ENCODE assay signal across 20 mouse cellular contexts in the genomic region with DNA sequence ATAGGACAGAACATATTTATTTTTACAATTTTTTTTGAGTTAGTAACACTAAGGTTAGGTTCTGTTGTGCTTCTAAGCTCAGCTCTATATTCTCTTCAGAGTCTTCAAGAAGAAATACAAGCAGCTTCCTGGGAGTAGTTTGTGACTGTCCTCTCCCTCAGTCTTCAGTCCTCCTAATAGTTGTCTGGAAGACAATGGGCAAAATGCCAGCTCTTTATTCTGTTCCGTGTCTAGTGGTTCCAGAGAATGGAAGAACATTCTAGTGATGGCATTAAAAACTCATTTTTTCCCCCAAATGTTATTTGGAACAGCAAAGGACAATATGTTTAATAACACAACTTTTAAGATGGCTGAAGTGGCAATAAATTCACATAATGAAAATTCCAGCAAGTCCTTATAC.
DNase-seq lines count a peak whose midpoint lies in the region; ATAC-seq and TF ChIP-seq lines count a peak whose summit lies in the region.
"Had no signal": no experiment of that assay in that cellular context is flagged by ENCODE, and none has a peak within 500 bp of the region (broad histone marks: within the 10 kb centered on the region; RNA-seq: fewer than 3 reads in every experiment).

No protein-coding gene starts in this region.

- no peak overlapping the region for H3ac ChIP-seq in myocyte (ENCODE audit: control insufficient read depth, insufficient read length)

- ATAC-seq in hindbrain, embryonic 14.5 days (ENCODE audit: low FRiP score), result no peak
- ATAC-seq in hindbrain, embryonic 12.5 days (ENCODE audit: low FRiP score), result no peak
- peak; percentile 59; the same call in 1 of the 2 replicates for ATAC-seq in lung, embryonic 16.5 days (ENCODE audit: low read depth)

- no peaks in the 10 kb centered on the region for H3K27me3 ChIP-seq in hindbrain, embryonic 14.5 days (ENCODE audit: control insufficient read depth, insufficient read depth, low read length)
- no peaks in the 10 kb centered on the region for H3K27me3 ChIP-seq in hindbrain, embryonic 12.5 days
- H3K27me3 ChIP-seq in lung, embryonic 16.5 days (ENCODE audit: control insufficient read depth, insufficient read depth, low read depth, low read length), result no peaks in the 10 kb centered on the region
- no peaks in the 10 kb centered on the region for H3K27me3 ChIP-seq in myocyte (ENCODE audit: control insufficient read depth, insufficient read depth, insufficient read length)
- H3K27me3 ChIP-seq: hindbrain, embryonic 15.5 days; lung, embryonic 15.5 days; midbrain, embryonic 12.5 days; stomach, embryonic 15.5 days had no signal

- H3K9me3 ChIP-seq in hindbrain, embryonic 14.5 days (ENCODE audit: control insufficient read depth, low read length), result no peaks in the 10 kb centered on the region
- no peaks in the 10 kb centered on the region for H3K9me3 ChIP-seq in hindbrain, embryonic 12.5 days (replicated peaks)
- H3K9me3 ChIP-seq in lung, embryonic 16.5 days (ENCODE audit: control insufficient read depth, low read length), result no peaks in the 10 kb centered on the region
- H3K9me3 ChIP-seq: hindbrain, embryonic 15.5 days; lung, embryonic 15.5 days; midbrain, embryonic 12.5 days; stomach, embryonic 15.5 days had no signal

- H3K79me2 ChIP-seq in myocyte (ENCODE audit: control insufficient read depth, insufficient read depth), result peaks cover 24% of the 10 kb centered on the region

- no peak overlapping the region for H3K4me2 ChIP-seq in hindbrain, embryonic 14.5 days (replicated peaks)
- H3K4me2 ChIP-seq in hindbrain, embryonic 12.5 days (replicated peaks), result no peak overlapping the region
- H3K4me2 ChIP-seq in lung, embryonic 16.5 days (ENCODE audit: low read depth, low read length), result no peak overlapping the region
- H3K4me2 ChIP-seq in myocyte (ENCODE audit: low read depth), result peak overlapping the region; percentile 48
- H3K4me2 ChIP-seq: hindbrain, embryonic 15.5 days; liver, embryonic 11.5 days; lung, embryonic 15.5 days; midbrain, embryonic 12.5 days; stomach, embryonic 15.5 days had no signal

- no peak overlapping the region for H3K9ac ChIP-seq in hindbrain, embryonic 14.5 days
- no peak overlapping the region for H3K9ac ChIP-seq in hindbrain, embryonic 12.5 days
- no peak overlapping the region for H3K9ac ChIP-seq in lung, embryonic 16.5 days (ENCODE audit: low read length)
- H3K9ac ChIP-seq: hindbrain, embryonic 15.5 days; lung, embryonic 15.5 days; midbrain, embryonic 12.5 days; stomach, embryonic 15.5 days had no signal

- no peaks in the 10 kb centered on the region for H3K36me3 ChIP-seq in hindbrain, embryonic 14.5 days (replicated peaks; ENCODE audit: control insufficient read depth, insufficient read depth)
- H3K36me3 ChIP-seq in hindbrain, embryonic 12.5 days, result no peaks in the 10 kb centered on the region
- no peaks in the 10 kb centered on the region for H3K36me3 ChIP-seq in lung, embryonic 16.5 days (ENCODE audit: control insufficient read depth, insufficient read depth, low read length)
- no peaks in the 10 kb centered on the region for H3K36me3 ChIP-seq in myocyte (ENCODE audit: control insufficient read depth, insufficient read depth)
- H3K36me3 ChIP-seq: hindbrain, embryonic 15.5 days; lung, embryonic 15.5 days; midbrain, embryonic 12.5 days; stomach, embryonic 15.5 days had no signal

- peak; percentile 42 for DNase-seq in hindbrain, embryonic 14.5 days (ENCODE audit: low spot score)
- no peak for DNase-seq in lung, postnatal 25 days (ENCODE audit: low spot score)
- DNase-seq in adipocyte (ENCODE audit: low spot score), result peak; percentile 21
- no peak for DNase-seq in adrenal gland, postnatal 10 days
- DNase-seq: cerebellum, adult 11 months; cerebellum, postnatal 14 days; embryo, embryonic 11 days; gastrocnemius, postnatal 10 days; kidney, adult 11 months; kidney, postnatal 25 days; thymus, adult 2 months had no signal

- TF ChIP-seq POLR2A in myocyte (IDR thresholded peaks at IDR 0.05; ENCODE audit: insufficient read length, low read depth), result no peak

- H3K27ac ChIP-seq in hindbrain, embryonic 14.5 days, result peak overlapping the region; percentile 27; the same call in 1 of the 2 replicates
- no peak overlapping the region for H3K27ac ChIP-seq in hindbrain, embryonic 12.5 days
- no peak overlapping the region for H3K27ac ChIP-seq in lung, embryonic 16.5 days (ENCODE audit: low read length)
- H3K27ac ChIP-seq: lung, embryonic 15.5 days; midbrain, embryonic 12.5 days; stomach, embryonic 15.5 days had no signal

- H3K4me3 ChIP-seq in hindbrain, embryonic 14.5 days (replicated peaks; ENCODE audit: low read length), result no peak overlapping the region
- H3K4me3 ChIP-seq in hindbrain, embryonic 12.5 days, result no peak overlapping the region
- H3K4me3 ChIP-seq in lung, embryonic 16.5 days (ENCODE audit: low read length), result no peak overlapping the region
- H3K4me3 ChIP-seq in myocyte, result no peak overlapping the region
- H3K4me3 ChIP-seq: erythroblast, embryonic 14.5 days; hindbrain, embryonic 15.5 days; lung, embryonic 15.5 days; midbrain, embryonic 12.5 days; stomach, embryonic 15.5 days had no signal

- 25% methylated on average over 1 of the region's 1 CpGs for WGBS in hindbrain, embryonic 14.5 days
- whole genome bisulfite sequencing in hindbrain, embryonic 12.5 days, result 50% methylated on average over 1 of the region's 1 CpGs
- WGBS in lung, embryonic 16.5 days, result 17% methylated on average over 1 of the region's 1 CpGs

- H3K4me1 ChIP-seq in hindbrain, embryonic 14.5 days (replicated peaks; ENCODE audit: control insufficient read depth, insufficient read depth, low read length), result peaks cover 19% of the 10 kb centered on the region
- peaks cover 17% of the 10 kb centered on the region for H3K4me1 ChIP-seq in hindbrain, embryonic 12.5 days
- H3K4me1 ChIP-seq in lung, embryonic 16.5 days (replicated peaks; ENCODE audit: control insufficient read depth, insufficient read depth, low read length), result no peaks in the 10 kb centered on the region; the same call in 1 of the 2 replicates

TF ChIP-seq in myocyte, 11 proteins besides CTCF, POLR2A, EP300 and RAD21:
- TF ChIP-seq USF1 (IDR thresholded peaks at IDR 0.05; ENCODE audit: low read depth), result no peak

Comparison
In these comparisons a context has a peak if more than half of its experiments do, and no peak if none do; other contexts are left out.
1. DNase-seq: peak in hindbrain, embryonic 14.5 days (single experiment) and adipocyte (single experiment); none in lung, postnatal 25 days (single experiment) and adrenal gland, postnatal 10 days (single experiment).